Mouse (Mus musculus): ENCODE results near the gene Mrps5. TPM values are rescaled to one million over a fixed set of nuclear protein-coding genes. Genes with fewer than 3 reads are reported as not detected.

Gene Mrps5
- polyA plus RNA-seq, 1 experiment from 2014 or later = 148 TPM

- H3K9ac ChIP-seq (replicated peaks; ENCODE audit: low read length) = no peak overlapping the region
- WGBS = 51% methylated on average over 6 of the region's 6 CpGs
- no peaks in the 10 kb centered on the region for H3K9me3 ChIP-seq (ENCODE audit: control insufficient read depth, low read length)
- no peak overlapping the region for H3K4me3 ChIP-seq (replicated peaks; ENCODE audit: low read depth, low read length)
- H3K4me1 ChIP-seq (ENCODE audit: control insufficient read depth, insufficient read depth, low read length) = no peaks in the 10 kb centered on the region
- no peak for ATAC-seq (ENCODE audit: low FRiP score, low TSS enrichment)
- DNase-seq = no peak
- no peak overlapping the region for H3K4me2 ChIP-seq (ENCODE audit: low read length)
- H3K27me3 ChIP-seq (ENCODE audit: control insufficient read depth, insufficient read depth, low read length) = no peaks in the 10 kb centered on the region
- H3K36me3 ChIP-seq (ENCODE audit: control insufficient read depth, insufficient read depth, low read length) = no peaks in the 10 kb centered on the region
- H3K27ac ChIP-seq (replicated peaks; ENCODE audit: low read depth, low read length) = no peak overlapping the region
These were observed 40.3 kb downstream of the Mrps5 start for GRCm38 (mm10) chr2:127627354-127627753.

GRCm38 (mm10) chr2:127627990-127628570 lies 41.1 kb downstream of the Mrps5 start:
- H3K4me2 ChIP-seq (ENCODE audit: low read length) = no peak overlapping the region
- no peak overlapping the region for H3K9ac ChIP-seq (replicated peaks; ENCODE audit: low read length)
- H3K36me3 ChIP-seq (ENCODE audit: control insufficient read depth, insufficient read depth, low read length) = no peaks in the 10 kb centered on the region
- no peak for ATAC-seq (ENCODE audit: low FRiP score, low TSS enrichment)
- no peaks in the 10 kb centered on the region for H3K9me3 ChIP-seq (ENCODE audit: control insufficient read depth, low read length)
- H3K4me3 ChIP-seq (replicated peaks; ENCODE audit: low read depth, low read length) = no peak overlapping the region
- H3K27me3 ChIP-seq (ENCODE audit: control insufficient read depth, insufficient read depth, low read length) = no peaks in the 10 kb centered on the region
- WGBS = 81% methylated on average over 6 of the region's 6 CpGs
- no peak overlapping the region for H3K27ac ChIP-seq (replicated peaks; ENCODE audit: low read depth, low read length)
- DNase-seq = no peak
- H3K4me1 ChIP-seq (ENCODE audit: control insufficient read depth, insufficient read depth, low read length) = no peaks in the 10 kb centered on the region

GRCm38 (mm10) chr2:127632601-127633000 lies 45.6 kb downstream of the Mrps5 start:
- H3K27me3 ChIP-seq (ENCODE audit: control insufficient read depth, insufficient read depth, low read length) = no peaks in the 10 kb centered on the region
- H3K36me3 ChIP-seq (ENCODE audit: control insufficient read depth, insufficient read depth, low read length) = no peaks in the 10 kb centered on the region
- H3K4me1 ChIP-seq (ENCODE audit: control insufficient read depth, insufficient read depth, low read length) = no peaks in the 10 kb centered on the region
- no peak overlapping the region for H3K27ac ChIP-seq (replicated peaks; ENCODE audit: low read depth, low read length)
- H3K9me3 ChIP-seq (ENCODE audit: control insufficient read depth, low read length) = no peaks in the 10 kb centered on the region
- DNase-seq (no peak), ATAC-seq (ENCODE audit: low FRiP score, low TSS enrichment) (no peak)
- no peak overlapping the region for H3K4me3 ChIP-seq (replicated peaks; ENCODE audit: low read depth, low read length)
- no peak overlapping the region for H3K9ac ChIP-seq (replicated peaks; ENCODE audit: low read length)
- WGBS = 67% methylated on average over 2 of the region's 2 CpGs
- H3K4me2 ChIP-seq (ENCODE audit: low read length) = no peak overlapping the region

GRCm38 (mm10) chr2:127635581-127635980 lies 48.6 kb downstream of the Mrps5 start:
- 76% methylated on average over 6 of the region's 6 CpGs for WGBS
- no peak overlapping the region for H3K27ac ChIP-seq (replicated peaks; ENCODE audit: low read depth, low read length)

GRCm38 (mm10) chr2:127638973-127639372 lies 52.0 kb downstream of the Mrps5 start:
- 63% methylated on average over 9 of the region's 9 CpGs for WGBS
- DNase-seq (no peak), ATAC-seq (ENCODE audit: low FRiP score, low TSS enrichment) (no peak)
- Histone ChIP-seq H3K4me1 (ENCODE audit: control insufficient read depth, insufficient read depth, low read length) (no peaks in the 10 kb centered on the region), H3K27me3 (ENCODE audit: control insufficient read depth, insufficient read depth, low read length) (no peaks in the 10 kb centered on the region), H3K9ac (replicated peaks; ENCODE audit: low read length) (no peak overlapping the region), H3K9me3 (ENCODE audit: control insufficient read depth, low read length) (no peaks in the 10 kb centered on the region), H3K36me3 (ENCODE audit: control insufficient read depth, insufficient read depth, low read length) (no peaks in the 10 kb centered on the region), H3K4me3 (replicated peaks; ENCODE audit: low read depth, low read length) (no peak overlapping the region), H3K27ac (replicated peaks; ENCODE audit: low read depth, low read length) (no peak overlapping the region), H3K4me2 (ENCODE audit: low read length) (no peak overlapping the region)

More at GRCm38 (mm10) chr2:127635581-127635980, 48.6 kb downstream of the Mrps5 start:
- Histone ChIP-seq H3K9ac (replicated peaks; ENCODE audit: low read length) (no peak overlapping the region), H3K4me3 (replicated peaks; ENCODE audit: low read depth, low read length) (no peak overlapping the region), H3K9me3 (ENCODE audit: control insufficient read depth, low read length) (no peaks in the 10 kb centered on the region), H3K4me2 (ENCODE audit: low read length) (no peak overlapping the region), H3K36me3 (ENCODE audit: control insufficient read depth, insufficient read depth, low read length) (no peaks in the 10 kb centered on the region), H3K27me3 (ENCODE audit: control insufficient read depth, insufficient read depth, low read length) (no peaks in the 10 kb centered on the region), H3K4me1 (ENCODE audit: control insufficient read depth, insufficient read depth, low read length) (no peaks in the 10 kb centered on the region)
- DNase-seq = no peak
- no peak for ATAC-seq (ENCODE audit: low FRiP score, low TSS enrichment)

- Histone ChIP-seq H3K27ac (replicated peaks; ENCODE audit: low read depth, low read length) (no peak overlapping the region), H3K4me3 (replicated peaks; ENCODE audit: low read depth, low read length) (no peak overlapping the region), H3K9me3 (ENCODE audit: control insufficient read depth, low read length) (no peaks in the 10 kb centered on the region), H3K4me1 (ENCODE audit: control insufficient read depth, insufficient read depth, low read length) (no peaks in the 10 kb centered on the region), H3K4me2 (ENCODE audit: low read length) (no peak overlapping the region), H3K36me3 (ENCODE audit: control insufficient read depth, insufficient read depth, low read length) (no peaks in the 10 kb centered on the region), H3K9ac (replicated peaks; ENCODE audit: low read length) (no peak overlapping the region), H3K27me3 (ENCODE audit: control insufficient read depth, insufficient read depth, low read length) (no peaks in the 10 kb centered on the region)
- ATAC-seq (ENCODE audit: low FRiP score, low TSS enrichment) (no peak), DNase-seq (no peak)
- 75% methylated on average over 19 of the region's 19 CpGs for WGBS
These were observed 57.0 kb downstream of the Mrps5 start for GRCm38 (mm10) chr2:127643728-127644704.

- no peaks in the 10 kb centered on the region for H3K4me1 ChIP-seq (ENCODE audit: control insufficient read depth, insufficient read depth, low read length)
- 77% methylated on average over 5 of the region's 5 CpGs for WGBS
- no peak overlapping the region for H3K4me2 ChIP-seq (ENCODE audit: low read length)
- no peak overlapping the region for H3K27ac ChIP-seq (replicated peaks; ENCODE audit: low read depth, low read length)
- no peaks in the 10 kb centered on the region for H3K36me3 ChIP-seq (ENCODE audit: control insufficient read depth, insufficient read depth, low read length)
- H3K9ac ChIP-seq (replicated peaks; ENCODE audit: low read length) = no peak overlapping the region
- H3K27me3 ChIP-seq (ENCODE audit: control insufficient read depth, insufficient read depth, low read length) = no peaks in the 10 kb centered on the region
- H3K9me3 ChIP-seq (ENCODE audit: control insufficient read depth, low read length) = no peaks in the 10 kb centered on the region
- DNase-seq = no peak
- H3K4me3 ChIP-seq (replicated peaks; ENCODE audit: low read depth, low read length) = no peak overlapping the region
- ATAC-seq (ENCODE audit: low FRiP score, low TSS enrichment) = no peak
These were observed 59.9 kb downstream of the Mrps5 start for GRCm38 (mm10) chr2:127646875-127647274.

- WGBS = 87% methylated on average over 6 of the region's 6 CpGs
- DNase-seq (no peak), ATAC-seq (ENCODE audit: low FRiP score, low TSS enrichment) (no peak)
- Histone ChIP-seq H3K9ac (replicated peaks; ENCODE audit: low read length) (no peak overlapping the region), H3K36me3 (ENCODE audit: control insufficient read depth, insufficient read depth, low read length) (no peaks in the 10 kb centered on the region), H3K9me3 (ENCODE audit: control insufficient read depth, low read length) (no peaks in the 10 kb centered on the region), H3K27ac (replicated peaks; ENCODE audit: low read depth, low read length) (no peak overlapping the region), H3K4me3 (replicated peaks; ENCODE audit: low read depth, low read length) (no peak overlapping the region), H3K4me1 (ENCODE audit: control insufficient read depth, insufficient read depth, low read length) (no peaks in the 10 kb centered on the region), H3K27me3 (ENCODE audit: control insufficient read depth, insufficient read depth, low read length) (no peaks in the 10 kb centered on the region), H3K4me2 (ENCODE audit: low read length) (no peak overlapping the region)
These were observed 61.1 kb downstream of the Mrps5 start for GRCm38 (mm10) chr2:127648145-127648544.
